In the genomic region with DNA sequence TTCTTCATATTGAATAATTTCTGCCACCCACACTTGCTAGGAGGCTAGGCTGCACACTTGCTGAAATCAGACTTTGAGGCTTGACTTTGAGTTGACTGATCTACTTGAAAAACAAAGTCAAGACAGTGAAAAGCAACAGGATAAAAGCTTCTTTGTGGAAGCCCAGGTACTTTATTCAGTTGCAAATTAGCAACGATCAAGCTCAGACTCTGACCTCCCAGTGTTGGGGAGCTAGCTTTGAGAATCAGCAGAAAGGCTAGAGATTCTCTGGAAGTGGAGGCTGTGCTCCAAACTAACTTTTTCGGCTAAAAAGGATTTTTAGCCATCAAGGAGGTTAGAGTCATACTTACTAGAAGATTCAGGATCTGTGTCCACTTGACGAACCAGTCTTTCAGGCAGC, we compare ENCODE assay signal across 31 mouse cellular contexts. TPM values are rescaled to one million over a fixed set of nuclear protein-coding genes. Genes with fewer than 3 reads are reported as not detected.
"Had no signal": no experiment of that assay in that cellular context is flagged by ENCODE, and none has a peak within 500 bp of the region (broad histone marks: within the 10 kb centered on the region; RNA-seq: fewer than 3 reads in every experiment).

No protein-coding gene starts in this region.

RNA-seq across cellular contexts. Expression of gene Vmn1r192, which starts 1.8 kb away (rescaled TPM):
- polyA plus RNA-seq: limb, embryonic 10.5 days; limb, embryonic 11.5 days; limb, embryonic 12.5 days; limb, embryonic 13.5 days; limb, embryonic 14.5 days; limb, embryonic 15.5 days; liver, adult 2 months; liver, embryonic 11.5 days; liver, embryonic 12.5 days; liver, embryonic 13.5 days; liver, embryonic 14.5 days; liver, embryonic 15.5 days; liver, embryonic 16.5 days; liver, postnatal 0 days; lung, adult 2 months; lung, embryonic 14.5 days; lung, embryonic 15.5 days; lung, embryonic 16.5 days; lung, postnatal 0 days; macrophage; midbrain, embryonic 10.5 days; midbrain, embryonic 11.5 days; midbrain, embryonic 12.5 days; midbrain, embryonic 13.5 days; midbrain, embryonic 14.5 days; midbrain, embryonic 15.5 days; midbrain, embryonic 16.5 days; midbrain, postnatal 0 days; myocyte; neural tube, embryonic 11.5 days; neural tube, embryonic 12.5 days had no signal

RNA-seq across cellular contexts. Expression of gene Vmn1r191, which starts 9.0 kb away (rescaled TPM):
- polyA plus RNA-seq: limb, embryonic 10.5 days; limb, embryonic 11.5 days; limb, embryonic 12.5 days; limb, embryonic 13.5 days; limb, embryonic 14.5 days; limb, embryonic 15.5 days; liver, adult 2 months; liver, embryonic 11.5 days; liver, embryonic 12.5 days; liver, embryonic 13.5 days; liver, embryonic 14.5 days; liver, embryonic 15.5 days; liver, embryonic 16.5 days; liver, postnatal 0 days; lung, adult 2 months; lung, embryonic 14.5 days; lung, embryonic 15.5 days; lung, embryonic 16.5 days; lung, postnatal 0 days; macrophage; midbrain, embryonic 10.5 days; midbrain, embryonic 11.5 days; midbrain, embryonic 12.5 days; midbrain, embryonic 13.5 days; midbrain, embryonic 14.5 days; midbrain, embryonic 15.5 days; midbrain, embryonic 16.5 days; midbrain, postnatal 0 days; myocyte; neural tube, embryonic 11.5 days; neural tube, embryonic 12.5 days had no signal

RNA-seq across cellular contexts. Expression of gene Vmn1r193, which starts 30.2 kb away (rescaled TPM):
- polyA plus RNA-seq: limb, embryonic 10.5 days; limb, embryonic 11.5 days; limb, embryonic 12.5 days; limb, embryonic 13.5 days; limb, embryonic 14.5 days; limb, embryonic 15.5 days; liver, adult 2 months; liver, embryonic 11.5 days; liver, embryonic 12.5 days; liver, embryonic 13.5 days; liver, embryonic 14.5 days; liver, embryonic 15.5 days; liver, embryonic 16.5 days; liver, postnatal 0 days; lung, adult 2 months; lung, embryonic 14.5 days; lung, embryonic 15.5 days; lung, embryonic 16.5 days; lung, postnatal 0 days; macrophage; midbrain, embryonic 10.5 days; midbrain, embryonic 11.5 days; midbrain, embryonic 12.5 days; midbrain, embryonic 13.5 days; midbrain, embryonic 14.5 days; midbrain, embryonic 15.5 days; midbrain, embryonic 16.5 days; midbrain, postnatal 0 days; myocyte; neural tube, embryonic 11.5 days; neural tube, embryonic 12.5 days had no signal

RNA-seq across cellular contexts. Expression of gene Vmn1r194, which starts 51.3 kb away (rescaled TPM):
- polyA plus RNA-seq: limb, embryonic 10.5 days; limb, embryonic 11.5 days; limb, embryonic 12.5 days; limb, embryonic 13.5 days; limb, embryonic 14.5 days; limb, embryonic 15.5 days; liver, adult 2 months; liver, embryonic 11.5 days; liver, embryonic 12.5 days; liver, embryonic 13.5 days; liver, embryonic 14.5 days; liver, embryonic 15.5 days; liver, embryonic 16.5 days; liver, postnatal 0 days; lung, adult 2 months; lung, embryonic 14.5 days; lung, embryonic 15.5 days; lung, embryonic 16.5 days; lung, postnatal 0 days; macrophage; midbrain, embryonic 10.5 days; midbrain, embryonic 11.5 days; midbrain, embryonic 12.5 days; midbrain, embryonic 13.5 days; midbrain, embryonic 14.5 days; midbrain, embryonic 15.5 days; midbrain, embryonic 16.5 days; midbrain, postnatal 0 days; myocyte; neural tube, embryonic 11.5 days; neural tube, embryonic 12.5 days had no signal
